Mouse (Mus musculus): Measurements from ENCODE around the gene Syf2. TPM values are rescaled to one million over a fixed set of nuclear protein-coding genes. Genes with fewer than 3 reads are reported as not detected.
A peak's percentile ranks its signal among the peaks of the same experiment; 100 is the strongest.

Gene Syf2
- polyA plus RNA-seq, 2 experiments, result 42.9 to 52.6 TPM

DNA sequence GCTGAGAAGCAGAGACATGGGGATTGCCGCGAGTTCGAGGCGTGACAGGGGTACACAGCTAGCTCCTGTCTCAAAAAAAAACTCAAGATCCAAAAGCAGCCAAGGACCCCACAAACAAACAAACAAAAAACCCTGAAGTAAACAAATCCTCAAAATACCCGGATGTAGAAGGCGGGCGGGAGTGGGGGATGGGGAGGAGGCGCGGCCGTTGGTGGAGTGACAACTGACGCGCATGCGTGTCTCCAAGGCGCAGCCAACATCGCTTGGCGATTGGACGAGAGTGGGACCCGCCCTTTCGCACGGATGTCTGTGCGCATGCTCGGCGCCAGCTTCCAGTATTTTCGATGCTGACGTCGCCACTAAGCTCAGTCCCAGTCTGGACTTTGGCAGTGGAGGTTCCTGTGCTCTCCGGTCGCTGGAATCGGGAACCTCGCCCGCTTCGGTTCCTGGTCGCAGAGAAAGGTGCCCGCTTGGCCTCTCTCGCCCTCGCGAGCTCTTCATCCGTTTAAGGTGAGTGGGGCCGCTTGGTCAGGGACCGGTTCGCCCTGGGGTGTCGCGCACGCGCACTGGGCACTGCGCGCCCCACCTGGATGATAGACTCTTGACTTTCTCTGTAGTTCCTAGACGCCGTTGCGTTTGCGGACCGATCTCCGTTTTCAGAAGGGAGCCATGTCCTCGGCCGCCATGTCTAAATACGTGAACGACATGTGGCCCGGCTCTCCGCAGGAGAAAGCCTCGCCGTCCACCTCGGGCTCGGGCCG lies 7.3 kb upstream of the Syf2 start, which contains the start of gene Rsrp1:
Rsrp1 (plus strand) TSS at position 335 of the 761 bp plus-strand sequence.
- Histone ChIP-seq H3K9me3 (ENCODE audit: control insufficient read depth, low read length) (no peaks in the 10 kb centered on the region), H3K4me2 (ENCODE audit: low read depth) (peak within 1 kb of the TSS; percentile 96), H3K27me3 (ENCODE audit: control insufficient read depth, insufficient read depth, low read length) (no peaks in the 10 kb centered on the region), H3K27ac (peak within 1 kb of the TSS; percentile 79), H3K4me1 (replicated peaks; ENCODE audit: control insufficient read depth in 2 of 2, insufficient read depth in 2 of 2, low read length in 1 of 2) (peaks cover 20 to 34% of the 10 kb centered on the region in 2 experiments), H3K9ac (replicated peaks) (peak within 1 kb of the TSS; percentile 99), H3K4me3 (ENCODE audit: insufficient read depth in 1 of 2, low read depth in 2 of 2, low read length in 2 of 2) (peak within 1 kb of the TSS; percentile 92 to 97), H3K36me3 (replicated peaks; ENCODE audit: control insufficient read depth, insufficient read depth, low read depth) (peaks cover 44% of the 10 kb centered on the region)
- ATAC-seq (ENCODE audit: insufficient read depth) (peak; percentile 81), DNase-seq (ENCODE audit: low read depth in 3 of 3, low spot score in 3 of 3) (peak; percentile 95 to 96 (median 95))
- TF ChIP-seq EP300 (IDR thresholded peaks at IDR 0.05; ENCODE audit: low read depth) (peak; percentile 75), CTCF (IDR thresholded peaks at IDR 0.05; ENCODE audit: low read depth) (no peak)
- WGBS (ENCODE audit: insufficient replicate concordance), result under 1% methylated on average over 64 of the region's 64 CpGs

DNA sequence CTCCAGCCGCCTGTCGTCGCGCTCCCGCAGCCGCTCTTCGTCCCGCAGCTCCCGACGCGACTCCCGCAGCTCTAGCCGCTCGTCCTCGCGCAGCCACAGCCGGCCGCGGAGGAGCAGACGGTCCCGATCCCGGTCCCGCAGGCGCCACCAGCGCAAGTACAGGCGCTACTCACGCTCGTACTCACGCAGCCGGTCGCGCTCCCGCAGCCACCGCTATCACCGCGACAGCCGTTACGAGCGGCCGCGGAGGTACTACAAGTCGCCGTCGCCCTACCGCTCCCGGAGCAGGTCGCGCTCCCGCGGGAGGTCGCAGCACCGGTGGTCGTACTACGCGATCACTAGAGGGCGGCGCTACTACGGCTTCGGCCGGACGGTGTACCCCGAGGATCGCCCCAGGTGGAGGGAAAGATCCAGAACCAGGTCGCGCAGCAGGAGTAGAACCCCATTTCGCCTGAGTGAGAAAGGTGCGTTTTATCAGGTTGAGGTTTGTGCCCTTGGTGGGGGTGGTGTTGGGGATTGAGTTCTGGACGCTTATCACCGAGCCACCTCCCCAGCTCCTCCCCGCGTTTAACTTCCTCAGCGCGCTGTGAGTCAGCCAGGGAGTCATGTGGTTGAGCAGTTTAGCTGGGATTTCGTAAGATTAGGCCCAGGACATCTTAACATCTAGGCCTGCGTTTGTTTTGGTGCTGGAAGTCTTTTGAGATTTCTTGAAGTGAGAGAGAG lies 6.5 kb upstream of the Syf2 start:
- under 1% methylated on average over 75 of the region's 75 CpGs for WGBS (ENCODE audit: insufficient replicate concordance)
- H3K4me2 ChIP-seq (ENCODE audit: low read depth), result peak overlapping the region; percentile 96
- ATAC-seq (ENCODE audit: insufficient read depth) (peak; percentile 62), DNase-seq (ENCODE audit: low read depth in 3 of 3, low spot score in 3 of 3) (peak; percentile 83 to 88 (median 84))
- H3K36me3 ChIP-seq (replicated peaks; ENCODE audit: control insufficient read depth, insufficient read depth, low read depth), result peaks cover 50% of the 10 kb centered on the region
- peak overlapping the region; percentile 99 for H3K9ac ChIP-seq (replicated peaks)
- H3K27me3 ChIP-seq (ENCODE audit: control insufficient read depth, insufficient read depth, low read length), result no peaks in the 10 kb centered on the region
- peak overlapping the region; percentile 79 for H3K27ac ChIP-seq
- TF ChIP-seq EP300 (IDR thresholded peaks at IDR 0.05; ENCODE audit: low read depth) (no peak), CTCF (IDR thresholded peaks at IDR 0.05; ENCODE audit: low read depth) (peak; percentile 28)
- H3K9me3 ChIP-seq (ENCODE audit: control insufficient read depth, low read length), result no peaks in the 10 kb centered on the region
- H3K4me3 ChIP-seq (ENCODE audit: insufficient read depth in 1 of 2, low read depth in 2 of 2, low read length in 2 of 2), result peak overlapping the region; percentile 92 to 97
- peaks cover 17 to 31% of the 10 kb centered on the region in 2 experiments for H3K4me1 ChIP-seq (replicated peaks; ENCODE audit: control insufficient read depth in 2 of 2, insufficient read depth in 2 of 2, low read length in 1 of 2)

DNA sequence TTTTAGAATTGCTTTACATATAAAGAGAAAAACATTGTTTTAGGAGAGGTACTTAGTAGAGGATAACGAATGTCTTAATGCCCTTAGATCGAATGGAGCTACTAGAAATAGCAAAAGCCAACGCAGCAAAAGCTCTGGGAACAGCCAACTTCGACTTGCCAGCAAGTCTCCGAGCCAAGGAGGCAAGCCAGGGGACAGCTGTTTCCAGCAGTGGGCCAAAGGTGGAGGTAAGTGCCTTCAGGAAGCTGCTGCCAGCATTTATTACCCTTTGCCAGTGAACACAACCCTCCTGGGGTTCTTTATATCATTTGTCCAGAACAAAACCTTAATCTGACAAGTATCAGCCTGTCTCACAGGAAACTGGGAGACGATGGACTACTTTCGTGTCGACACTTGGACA lies 5.5 kb upstream of the Syf2 start:
- Histone ChIP-seq H3K4me3 (ENCODE audit: insufficient read depth in 1 of 2, low read depth in 2 of 2, low read length in 2 of 2) (peak overlapping the region; percentile 92 to 97), H3K27ac (peak overlapping the region; percentile 41), H3K4me1 (replicated peaks; ENCODE audit: control insufficient read depth in 2 of 2, insufficient read depth in 2 of 2, low read length in 1 of 2) (peaks cover 21 to 26% of the 10 kb centered on the region in 2 experiments), H3K9me3 (ENCODE audit: control insufficient read depth, low read length) (no peaks in the 10 kb centered on the region), H3K27me3 (ENCODE audit: control insufficient read depth, insufficient read depth, low read length) (no peaks in the 10 kb centered on the region), H3K9ac (replicated peaks) (peak overlapping the region; percentile 55), H3K4me2 (ENCODE audit: low read depth) (peak overlapping the region; percentile 96), H3K36me3 (replicated peaks; ENCODE audit: control insufficient read depth, insufficient read depth, low read depth) (peaks cover 53% of the 10 kb centered on the region)
- no peak for ATAC-seq (ENCODE audit: insufficient read depth)
- TF ChIP-seq CTCF (IDR thresholded peaks at IDR 0.05; ENCODE audit: low read depth) (no peak), EP300 (IDR thresholded peaks at IDR 0.05; ENCODE audit: low read depth) (no peak)
- no peak for DNase-seq (ENCODE audit: low read depth in 3 of 3, low spot score in 3 of 3)
- 59% methylated on average over 8 of the region's 8 CpGs for WGBS (ENCODE audit: insufficient replicate concordance)

DNA sequence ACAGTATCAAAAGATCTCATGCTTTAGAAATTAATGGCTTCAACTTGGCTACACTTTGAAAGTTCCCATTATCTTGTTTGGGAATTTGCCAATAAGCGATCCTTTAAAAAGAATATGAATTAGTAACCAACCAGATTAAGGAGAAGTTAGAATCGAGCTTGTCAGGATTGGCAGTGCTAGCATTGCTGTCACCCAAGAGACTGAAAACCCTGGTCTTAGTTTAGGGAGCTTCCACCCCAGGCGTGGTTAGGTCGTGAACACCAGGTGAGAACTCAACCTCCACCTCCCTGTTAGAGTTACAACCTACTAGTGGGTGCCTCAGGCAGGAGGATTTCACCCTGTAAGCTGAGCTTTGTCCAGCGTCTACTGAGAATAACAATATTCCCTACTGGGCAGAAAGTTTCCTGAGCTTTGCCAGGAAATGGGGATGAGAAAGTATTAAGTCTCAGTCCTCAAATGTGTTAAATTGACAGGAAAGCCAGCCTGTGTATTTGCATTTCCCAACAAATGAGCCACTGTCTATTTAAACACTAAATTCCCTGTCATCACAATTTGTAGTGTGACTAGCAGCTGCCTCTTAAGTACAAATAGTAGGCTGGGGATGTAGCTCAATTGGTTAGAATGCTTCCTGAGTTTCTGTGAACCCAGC lies 2.8 kb upstream of the Syf2 start:
- H3K4me3 ChIP-seq (ENCODE audit: insufficient read depth in 1 of 2, low read depth in 2 of 2, low read length in 2 of 2), result no peak overlapping the region
- H3K4me1 ChIP-seq (replicated peaks; ENCODE audit: control insufficient read depth in 2 of 2, insufficient read depth in 2 of 2, low read length in 1 of 2), result peaks cover 22 to 24% of the 10 kb centered on the region in 2 experiments
- ATAC-seq (ENCODE audit: insufficient read depth) (no peak), DNase-seq (ENCODE audit: low read depth in 3 of 3, low spot score in 3 of 3) (no peak)
- H3K4me2 ChIP-seq (ENCODE audit: low read depth), result no peak overlapping the region
- no peaks in the 10 kb centered on the region for H3K9me3 ChIP-seq (ENCODE audit: control insufficient read depth, low read length)
- WGBS (ENCODE audit: insufficient replicate concordance), result 71% methylated on average over 5 of the region's 5 CpGs
- H3K27ac ChIP-seq, result no peak overlapping the region
- H3K27me3 ChIP-seq (ENCODE audit: control insufficient read depth, insufficient read depth, low read length), result no peaks in the 10 kb centered on the region
- peaks cover 59% of the 10 kb centered on the region for H3K36me3 ChIP-seq (replicated peaks; ENCODE audit: control insufficient read depth, insufficient read depth, low read depth)
- TF ChIP-seq EP300 (IDR thresholded peaks at IDR 0.05; ENCODE audit: low read depth) (no peak), CTCF (IDR thresholded peaks at IDR 0.05; ENCODE audit: low read depth) (no peak)
- H3K9ac ChIP-seq (replicated peaks), result no peak overlapping the region
